Mouse (Mus musculus) adrenal gland, adult (tissue): ENCODE data around the gene Rusc1.
"Not testable (repeated sequence)": the region's sequence is repeated elsewhere in the genome, so short reads cannot be mapped to it uniquely, and the experiment has no call there.

Experiments used
- DNase-seq, 2 experiments: peaks; one replicate each; pipeline ENCODE4 v3.0.0; 2022 to 2023; ENCODE audit warnings: low spot score in 1 of 2; ENCODE audit not compliant: inconsistent age in 2 of 2

Rusc1 gene

GRCm38 (mm10) chr3:89092509-89093090, 511 bp downstream of the Rusc1 start:
- no peak for DNase-seq

- peak; percentile 37 to 50 for DNase-seq
Observed at GRCm38 (mm10) chr3:89091811-89092508, 1.2 kb downstream of the Rusc1 start.

- peak; percentile 90 to 96 for DNase-seq
Observed at GRCm38 (mm10) chr3:89090694-89091655, 2.1 kb downstream of the Rusc1 start.

GRCm38 (mm10) chr3:89089882-89090591, 3.1 kb downstream of the Rusc1 start:
- DNase-seq, result peak; percentile 91 to 97

GRCm38 (mm10) chr3:89088974-89089373, 4.1 kb downstream of the Rusc1 start:
- DNase-seq, result no peak

GRCm38 (mm10) chr3:89087338-89088110, 5.6 kb downstream of the Rusc1 start:
- DNase-seq, result peak; percentile 74 to 93

- no peak for DNase-seq
Observed at GRCm38 (mm10) chr3:89084654-89085190, 8.4 kb downstream of the Rusc1 start.

GRCm38 (mm10) chr3:89084133-89084532, 9.0 kb downstream of the Rusc1 start:
- no peak for DNase-seq

- DNase-seq, result not testable (repeated sequence)
Observed at GRCm38 (mm10) chr3:89082287-89082686, 10.8 kb downstream of the Rusc1 start.

- DNase-seq, result no peak
Observed at GRCm38 (mm10) chr3:89077383-89077782, 15.7 kb downstream of the Rusc1 start.

- DNase-seq, result no peak
Observed at GRCm38 (mm10) chr3:89067265-89067664, 25.8 kb downstream of the Rusc1 start.

- no peak for DNase-seq
Observed at GRCm38 (mm10) chr3:89061696-89062095, 31.4 kb downstream of the Rusc1 start.

- DNase-seq, result peak; percentile 12 to 59
Observed at GRCm38 (mm10) chr3:89058783-89059182, 34.3 kb downstream of the Rusc1 start.

GRCm38 (mm10) chr3:89058361-89058760, 34.8 kb downstream of the Rusc1 start:
- DNase-seq, result no peak

GRCm38 (mm10) chr3:89043359-89043758, 49.8 kb downstream of the Rusc1 start:
- DNase-seq, result no peak
